Mouse (Mus musculus): Measurements from ENCODE around the gene Edn2. TPM values are rescaled to one million over a fixed set of nuclear protein-coding genes. Genes with fewer than 3 reads are reported as not detected.

Gene Edn2
- polyA plus RNA-seq, 1 experiment: not detected

DNA sequence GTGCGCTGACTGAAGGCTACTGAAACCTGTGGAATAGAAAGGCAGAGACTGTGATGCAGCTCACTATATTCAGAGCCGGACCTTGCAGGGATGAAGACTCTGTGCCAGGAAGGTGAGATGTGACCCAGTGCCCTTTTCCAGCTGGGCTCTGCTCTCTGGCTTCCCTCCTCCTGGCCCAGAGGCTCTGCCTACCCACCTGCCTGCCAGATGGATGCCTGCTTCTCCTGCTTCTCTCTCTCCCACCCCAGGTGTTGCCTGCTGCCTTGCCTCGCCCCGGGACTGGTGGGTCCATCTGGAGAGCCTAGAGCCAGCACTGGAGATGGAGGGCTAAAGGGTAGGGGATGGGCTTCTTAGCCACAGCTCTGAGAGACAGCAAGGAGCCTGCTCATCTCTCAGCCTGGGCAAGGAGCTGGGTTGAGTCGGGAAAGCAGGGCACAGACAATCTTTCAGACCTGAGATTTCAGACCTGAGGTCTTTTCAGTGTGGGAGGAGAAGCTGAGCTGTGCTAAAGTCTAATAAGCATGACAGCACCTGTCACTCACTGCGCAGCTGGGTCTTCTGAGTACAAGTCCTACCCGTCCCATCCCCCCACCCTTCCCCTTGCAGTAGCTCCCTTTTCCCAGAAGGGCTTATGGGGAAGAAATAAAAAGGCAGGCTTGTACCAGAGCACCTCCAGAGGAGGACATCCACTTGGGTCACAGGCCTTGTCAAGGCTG lies 39.7 kb downstream of the Edn2 start:
- no peak overlapping the region for H3K27ac ChIP-seq (ENCODE audit: control insufficient read depth, insufficient read depth, low read depth, low read length)
- TF ChIP-seq POLR2A (IDR thresholded peaks at IDR 0.05; ENCODE audit: control insufficient read depth, low read depth, low read length) (no peak), CTCF (IDR thresholded peaks at IDR 0.05; ENCODE audit: control insufficient read depth, insufficient read depth, insufficient replicate concordance, low read depth, low read length) (no peak)
- no peak overlapping the region for H3K4me3 ChIP-seq (ENCODE audit: control insufficient read depth, low read depth, low read length)
- H3K27me3 ChIP-seq (ENCODE audit: control insufficient read depth, insufficient read depth, low read length): no peaks in the 10 kb centered on the region
- no peaks in the 10 kb centered on the region for H3K36me3 ChIP-seq (ENCODE audit: control insufficient read depth, insufficient read depth, low read length)
- peaks cover 12% of the 10 kb centered on the region for H3K4me1 ChIP-seq (ENCODE audit: control insufficient read depth, insufficient read depth, low read length)

DNA sequence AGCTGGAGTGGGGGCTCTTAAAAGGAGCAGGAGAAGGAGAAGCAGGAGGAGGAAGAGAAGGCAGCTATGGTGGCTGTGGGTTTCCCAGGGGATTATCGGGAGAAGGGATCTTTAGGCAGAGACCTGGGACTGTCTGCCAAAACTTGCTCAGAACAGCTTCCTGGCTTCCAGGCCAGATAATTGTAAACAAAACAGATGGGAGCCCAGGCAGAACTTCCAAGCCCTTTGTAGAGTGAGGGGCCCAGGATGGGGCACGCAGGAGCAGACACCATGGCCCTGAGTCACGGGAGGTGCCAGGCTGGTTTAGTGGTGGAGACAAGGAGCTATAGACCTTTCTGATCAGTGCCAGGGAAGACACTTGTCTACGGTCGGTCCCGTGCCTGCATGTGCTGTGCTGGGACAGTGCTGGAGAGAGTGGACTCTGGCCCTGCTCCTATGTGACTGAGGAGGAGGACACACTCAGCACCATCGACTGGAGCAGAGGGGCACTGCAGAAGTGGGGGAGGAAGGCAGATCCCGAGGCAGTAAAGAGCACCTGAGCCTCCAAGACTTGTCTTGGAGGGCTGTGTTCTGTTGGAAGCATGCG lies 43.4 kb downstream of the Edn2 start:
- no peaks in the 10 kb centered on the region for H3K27me3 ChIP-seq (ENCODE audit: control insufficient read depth, insufficient read depth, low read length)
- H3K4me3 ChIP-seq (ENCODE audit: control insufficient read depth, low read depth, low read length): no peak overlapping the region
- H3K27ac ChIP-seq (ENCODE audit: control insufficient read depth, insufficient read depth, low read depth, low read length): no peak overlapping the region
- TF ChIP-seq POLR2A (IDR thresholded peaks at IDR 0.05; ENCODE audit: control insufficient read depth, low read depth, low read length): no peak
- no peak for TF ChIP-seq CTCF (IDR thresholded peaks at IDR 0.05; ENCODE audit: control insufficient read depth, insufficient read depth, insufficient replicate concordance, low read depth, low read length)
- no peaks in the 10 kb centered on the region for H3K36me3 ChIP-seq (ENCODE audit: control insufficient read depth, insufficient read depth, low read length)
- H3K4me1 ChIP-seq (ENCODE audit: control insufficient read depth, insufficient read depth, low read length): peaks cover 9% of the 10 kb centered on the region

DNA sequence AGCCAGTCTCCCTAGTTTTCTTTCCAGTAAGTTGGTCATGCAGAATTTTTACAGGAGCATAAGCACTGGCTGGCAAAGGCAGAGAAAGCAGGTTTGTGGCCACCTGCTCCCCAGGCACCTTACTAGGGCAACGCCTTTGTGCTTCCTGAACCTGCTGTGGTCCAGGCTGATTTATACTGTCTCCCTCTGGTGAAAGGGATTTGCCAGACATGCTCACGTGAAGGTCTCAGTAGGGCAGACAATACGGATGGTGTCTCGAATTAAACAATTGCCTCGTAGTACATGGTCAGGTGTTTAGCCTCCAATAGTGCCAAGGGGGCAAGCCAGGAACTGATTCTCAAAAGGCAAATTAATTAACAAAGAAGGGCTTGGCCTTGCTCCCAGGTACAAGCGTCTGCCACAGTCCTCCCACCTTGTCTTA lies 45.5 kb downstream of the Edn2 start:
- Histone ChIP-seq H3K27me3 (ENCODE audit: control insufficient read depth, insufficient read depth, low read length) (no peaks in the 10 kb centered on the region), H3K4me3 (ENCODE audit: control insufficient read depth, low read depth, low read length) (no peak overlapping the region), H3K27ac (ENCODE audit: control insufficient read depth, insufficient read depth, low read depth, low read length) (no peak overlapping the region), H3K4me1 (ENCODE audit: control insufficient read depth, insufficient read depth, low read length) (no peaks in the 10 kb centered on the region), H3K36me3 (ENCODE audit: control insufficient read depth, insufficient read depth, low read length) (no peaks in the 10 kb centered on the region)
- no peak for TF ChIP-seq CTCF (IDR thresholded peaks at IDR 0.05; ENCODE audit: control insufficient read depth, insufficient read depth, insufficient replicate concordance, low read depth, low read length)
- TF ChIP-seq POLR2A (IDR thresholded peaks at IDR 0.05; ENCODE audit: control insufficient read depth, low read depth, low read length): no peak

DNA sequence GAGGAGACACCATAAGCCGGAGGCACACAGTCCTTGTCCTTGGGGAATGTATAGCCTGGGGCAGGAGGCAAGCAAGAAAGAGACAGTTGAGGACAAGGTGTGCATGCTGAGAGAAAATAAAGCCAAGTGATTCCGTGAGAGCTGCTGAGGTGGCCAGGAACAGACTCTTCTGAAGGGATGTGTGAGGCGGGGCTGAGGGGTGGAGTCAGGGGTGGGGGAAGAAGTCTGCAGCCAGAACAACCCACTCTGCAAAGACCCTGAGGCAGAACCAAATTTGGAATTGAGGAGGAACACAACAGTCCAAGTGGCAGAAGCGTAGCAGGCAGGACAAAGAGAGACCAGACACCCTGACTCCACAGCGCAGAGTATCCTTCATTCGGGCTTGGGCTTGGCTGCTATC lies 51.1 kb downstream of the Edn2 start:
- TF ChIP-seq CTCF (IDR thresholded peaks at IDR 0.05; ENCODE audit: control insufficient read depth, insufficient read depth, insufficient replicate concordance, low read depth, low read length) (no peak), POLR2A (IDR thresholded peaks at IDR 0.05; ENCODE audit: control insufficient read depth, low read depth, low read length) (no peak)
- no peaks in the 10 kb centered on the region for H3K27me3 ChIP-seq (ENCODE audit: control insufficient read depth, insufficient read depth, low read length)
- H3K4me1 ChIP-seq (ENCODE audit: control insufficient read depth, insufficient read depth, low read length): no peaks in the 10 kb centered on the region
- no peak overlapping the region for H3K27ac ChIP-seq (ENCODE audit: control insufficient read depth, insufficient read depth, low read depth, low read length)
- H3K4me3 ChIP-seq (ENCODE audit: control insufficient read depth, low read depth, low read length): no peak overlapping the region
- no peaks in the 10 kb centered on the region for H3K36me3 ChIP-seq (ENCODE audit: control insufficient read depth, insufficient read depth, low read length)

DNA sequence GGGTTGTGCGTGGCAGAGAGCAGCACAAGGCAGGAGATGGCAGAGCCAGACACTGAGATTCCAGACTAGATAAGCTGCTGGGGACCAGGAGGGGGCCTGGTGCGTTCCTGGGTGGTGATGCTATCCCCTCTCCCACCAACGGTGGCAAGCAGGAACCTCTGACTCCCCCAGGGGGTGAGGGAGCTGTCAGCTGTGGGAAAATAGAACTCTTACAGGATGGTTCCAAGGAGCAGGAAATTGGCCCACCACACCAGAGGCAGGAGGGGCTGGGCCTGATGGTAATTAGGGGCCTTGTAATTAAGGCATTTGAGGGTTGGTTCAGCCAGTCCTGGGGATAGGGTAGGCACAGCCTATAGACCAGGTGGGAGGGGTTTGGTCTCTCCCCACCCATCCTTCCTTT lies 51.8 kb downstream of the Edn2 start:
- TF ChIP-seq CTCF (IDR thresholded peaks at IDR 0.05; ENCODE audit: control insufficient read depth, insufficient read depth, insufficient replicate concordance, low read depth, low read length) (no peak), POLR2A (IDR thresholded peaks at IDR 0.05; ENCODE audit: control insufficient read depth, low read depth, low read length) (no peak)
- H3K36me3 ChIP-seq (ENCODE audit: control insufficient read depth, insufficient read depth, low read length): no peaks in the 10 kb centered on the region
- no peak overlapping the region for H3K27ac ChIP-seq (ENCODE audit: control insufficient read depth, insufficient read depth, low read depth, low read length)

DNA sequence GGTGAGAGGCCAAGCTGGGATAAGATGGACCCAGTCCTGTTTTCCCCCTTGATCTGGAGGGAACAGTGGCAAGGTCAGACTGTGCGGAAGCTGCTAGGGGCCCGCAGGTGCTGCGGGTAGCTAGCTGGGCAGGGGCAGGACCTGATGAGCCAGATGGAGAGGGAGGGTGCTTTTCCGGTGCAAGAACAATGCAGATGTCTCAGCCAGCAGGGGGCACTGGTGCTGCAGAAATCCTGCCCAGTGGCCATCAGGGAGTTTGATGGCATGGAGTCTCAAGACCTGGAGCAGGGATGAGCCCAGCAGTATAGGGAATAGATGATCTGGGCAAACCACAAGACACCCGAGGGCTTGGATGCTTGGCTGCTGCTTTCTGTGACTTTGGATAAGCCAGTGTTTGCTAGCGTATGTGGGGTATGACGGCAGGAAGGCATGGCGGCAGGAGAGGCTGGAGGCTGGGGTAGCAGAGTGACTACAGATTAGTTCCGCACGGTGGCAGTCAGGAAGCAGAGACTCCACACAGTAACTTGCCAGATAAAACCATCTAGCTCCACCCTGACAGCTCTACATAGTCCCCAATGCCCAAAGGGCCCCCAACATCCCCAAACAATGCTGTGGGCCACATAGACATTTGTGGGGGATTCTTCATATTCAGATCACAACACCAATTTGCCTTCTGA lies 55.0 kb downstream of the Edn2 start:
- no peak for TF ChIP-seq POLR2A (IDR thresholded peaks at IDR 0.05; ENCODE audit: control insufficient read depth, low read depth, low read length)
- TF ChIP-seq CTCF (IDR thresholded peaks at IDR 0.05; ENCODE audit: control insufficient read depth, insufficient read depth, insufficient replicate concordance, low read depth, low read length): peak; percentile 61; the same call in 1 of the 2 replicates
- Histone ChIP-seq H3K4me3 (ENCODE audit: control insufficient read depth, low read depth, low read length) (no peak overlapping the region), H3K4me1 (ENCODE audit: control insufficient read depth, insufficient read depth, low read length) (no peaks in the 10 kb centered on the region), H3K27ac (ENCODE audit: control insufficient read depth, insufficient read depth, low read depth, low read length) (no peak overlapping the region), H3K36me3 (ENCODE audit: control insufficient read depth, insufficient read depth, low read length) (no peaks in the 10 kb centered on the region), H3K27me3 (ENCODE audit: control insufficient read depth, insufficient read depth, low read length) (no peaks in the 10 kb centered on the region)

More for the DNA sequence above, 51.8 kb downstream of the Edn2 start:
- H3K4me1 ChIP-seq (ENCODE audit: control insufficient read depth, insufficient read depth, low read length): no peaks in the 10 kb centered on the region
- H3K4me3 ChIP-seq (ENCODE audit: control insufficient read depth, low read depth, low read length): no peak overlapping the region
- no peaks in the 10 kb centered on the region for H3K27me3 ChIP-seq (ENCODE audit: control insufficient read depth, insufficient read depth, low read length)

DNA sequence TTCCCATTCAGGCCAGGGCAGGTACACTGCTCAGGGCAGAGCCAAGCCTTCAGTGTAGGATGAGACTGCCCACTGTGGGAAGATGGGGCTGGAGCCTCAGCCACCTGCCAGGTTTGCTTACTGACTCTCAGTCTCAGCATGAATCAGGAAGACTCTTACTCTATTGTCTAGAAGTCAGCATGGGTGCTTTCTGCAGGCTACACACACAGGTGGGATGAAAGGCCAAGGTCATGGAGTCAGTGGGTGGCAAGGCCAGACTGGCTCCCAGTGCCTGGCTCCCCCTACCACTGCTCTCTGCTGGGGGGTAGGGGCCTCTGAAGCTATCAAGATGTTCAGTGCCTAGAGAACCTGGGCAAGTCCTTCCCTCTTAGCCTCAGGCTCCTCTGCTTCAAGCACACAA lies 55.9 kb downstream of the Edn2 start:
- TF ChIP-seq POLR2A (IDR thresholded peaks at IDR 0.05; ENCODE audit: control insufficient read depth, low read depth, low read length): no peak
- TF ChIP-seq CTCF (IDR thresholded peaks at IDR 0.05; ENCODE audit: control insufficient read depth, insufficient read depth, insufficient replicate concordance, low read depth, low read length): no peak
- Histone ChIP-seq H3K36me3 (ENCODE audit: control insufficient read depth, insufficient read depth, low read length) (no peaks in the 10 kb centered on the region), H3K27me3 (ENCODE audit: control insufficient read depth, insufficient read depth, low read length) (no peaks in the 10 kb centered on the region), H3K4me1 (ENCODE audit: control insufficient read depth, insufficient read depth, low read length) (no peaks in the 10 kb centered on the region), H3K27ac (ENCODE audit: control insufficient read depth, insufficient read depth, low read depth, low read length) (no peak overlapping the region), H3K4me3 (ENCODE audit: control insufficient read depth, low read depth, low read length) (no peak overlapping the region)

Other genes starting within 250 kb of the Edn2 start
- not detected in 2 replicates for gene AL607142.1, start 96.2 kb upstream of the Edn2 start, polyA plus RNA-seq (2012; rRNA removed)
- 3.0 and 3.1 TPM in 2 replicates for gene Foxo6, start 126.1 kb downstream of the Edn2 start, polyA plus RNA-seq (2012; rRNA removed)
- 120 and 122 TPM in 2 replicates for gene Scmh1, start 244.1 kb downstream of the Edn2 start, polyA plus RNA-seq (2012; rRNA removed)

All from testis, adult 2 months (tissue).